Mouse (Mus musculus): ENCODE measurements around the gene Zfp488.

The Zfp488 gene

DNA sequence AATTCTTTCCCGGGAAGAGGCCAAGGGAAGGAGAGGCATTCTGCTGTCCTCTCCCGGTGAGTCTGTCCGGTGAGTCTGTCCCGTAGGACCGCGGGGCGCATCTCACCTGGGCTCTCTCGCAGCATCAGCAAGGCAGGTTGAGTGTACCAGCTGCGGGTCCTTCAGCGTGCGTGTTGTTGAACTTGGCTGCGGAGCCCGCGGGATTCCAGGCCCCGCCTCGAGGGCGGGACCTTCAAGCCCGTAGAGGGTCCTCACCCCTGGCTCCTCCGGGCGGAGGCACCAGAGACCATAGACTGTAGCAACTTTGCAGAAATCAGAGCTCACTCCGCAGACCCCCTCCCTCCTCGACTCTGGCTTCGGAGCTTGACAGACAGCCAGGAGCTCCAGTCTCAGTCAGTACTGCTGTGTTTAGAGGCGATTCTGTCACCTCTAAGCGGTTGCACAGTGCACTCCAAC is at the start of gene Zfp488:
Gene Zfp488, minus strand, starts transcription at position 161 of the 456 bp plus-strand sequence.
- no peak for DNase-seq (ENCODE audit: low spot score)

- DNase-seq (ENCODE audit: low spot score): no peak
Measured at GRCm38 (mm10) chr14:34026710-34027109, 48.1 kb upstream of the Zfp488 start.

DNA sequence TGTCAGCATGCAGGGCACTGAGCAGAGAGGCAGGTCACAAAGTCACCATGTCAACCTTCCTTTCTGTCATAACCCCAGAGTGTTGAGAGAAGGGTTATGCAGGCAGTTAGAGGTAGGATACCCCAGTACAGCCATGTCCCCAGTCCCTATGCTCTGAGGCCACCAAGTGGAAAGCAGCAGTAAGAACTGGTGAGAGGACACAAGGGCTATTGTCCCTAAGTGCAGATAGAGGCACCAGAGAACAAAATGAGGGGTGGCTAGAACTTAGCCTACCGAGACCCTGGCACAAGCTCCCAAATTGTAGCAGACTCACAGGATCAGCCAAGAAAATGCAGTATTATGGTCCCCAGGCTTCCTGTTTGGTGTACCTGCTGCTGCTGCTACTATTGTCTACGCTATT is 38.4 kb upstream of the Zfp488 start:
- peak; percentile 17 for DNase-seq (ENCODE audit: low spot score)

- peak; percentile 22 for DNase-seq (ENCODE audit: low spot score)
Measured at GRCm38 (mm10) chr14:34016381-34016780, 37.8 kb upstream of the Zfp488 start, which contains the start of gene Gm5460. Gene Gm5460 (plus strand): TSS chr14:34016758.

GRCm38 (mm10) chr14:34015063-34015462 is 36.5 kb upstream of the Zfp488 start, which contains the start of gene Gm30083:
Gene Gm30083 (minus strand): TSS chr14:34015182.
- DNase-seq (ENCODE audit: low spot score): peak; percentile 10

- DNase-seq (ENCODE audit: low spot score): peak; percentile 16
Measured at GRCm38 (mm10) chr14:34002358-34002757, 23.8 kb upstream of the Zfp488 start.

DNA sequence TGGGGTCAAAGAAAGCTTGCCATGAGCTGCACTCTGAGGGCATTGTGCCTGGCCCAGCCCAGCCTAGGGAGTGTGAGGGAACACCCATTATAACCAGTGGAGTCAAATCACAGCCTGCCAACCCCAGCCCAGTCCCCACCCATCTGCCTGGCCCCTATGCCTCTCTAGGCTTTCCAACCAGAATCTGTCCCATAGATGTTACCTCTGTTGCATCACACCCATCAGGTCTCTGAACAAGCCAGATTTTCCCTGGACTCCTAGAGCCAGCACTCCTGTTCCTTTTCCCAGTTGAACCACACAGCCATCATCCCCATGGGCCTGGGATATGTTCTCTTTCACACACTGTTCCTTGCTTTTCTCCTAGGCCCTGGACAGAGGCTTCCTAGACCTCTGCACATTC is 22.9 kb upstream of the Zfp488 start:
- DNase-seq (ENCODE audit: low spot score): peak; percentile 32

- DNase-seq (ENCODE audit: low spot score): peak; percentile 10
Measured at GRCm38 (mm10) chr14:34000076-34000475, 21.5 kb upstream of the Zfp488 start.

DNA sequence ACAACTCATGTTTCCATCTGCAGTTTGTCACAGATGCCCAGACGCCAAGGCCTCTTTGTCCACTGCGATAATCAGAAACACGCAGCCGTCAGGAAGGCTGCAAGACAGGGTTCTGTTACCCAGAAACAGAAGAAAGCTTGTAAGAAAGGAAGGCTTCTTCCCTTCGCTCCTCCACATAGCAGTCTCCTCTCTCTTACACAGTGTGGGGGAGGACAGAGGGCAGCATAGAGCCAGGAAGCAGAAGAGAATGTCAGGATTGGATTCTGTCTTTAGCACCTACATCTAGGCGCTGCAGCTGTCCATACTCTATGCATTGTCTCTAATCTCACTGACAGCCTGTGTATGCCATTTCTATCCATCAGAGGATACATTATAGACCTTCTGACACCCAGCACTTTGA is 18.9 kb upstream of the Zfp488 start:
- peak; percentile 15 for DNase-seq (ENCODE audit: low spot score)

- DNase-seq (ENCODE audit: low spot score): no peak
Measured at GRCm38 (mm10) chr14:33993521-33994289, 15.1 kb upstream of the Zfp488 start.

DNA sequence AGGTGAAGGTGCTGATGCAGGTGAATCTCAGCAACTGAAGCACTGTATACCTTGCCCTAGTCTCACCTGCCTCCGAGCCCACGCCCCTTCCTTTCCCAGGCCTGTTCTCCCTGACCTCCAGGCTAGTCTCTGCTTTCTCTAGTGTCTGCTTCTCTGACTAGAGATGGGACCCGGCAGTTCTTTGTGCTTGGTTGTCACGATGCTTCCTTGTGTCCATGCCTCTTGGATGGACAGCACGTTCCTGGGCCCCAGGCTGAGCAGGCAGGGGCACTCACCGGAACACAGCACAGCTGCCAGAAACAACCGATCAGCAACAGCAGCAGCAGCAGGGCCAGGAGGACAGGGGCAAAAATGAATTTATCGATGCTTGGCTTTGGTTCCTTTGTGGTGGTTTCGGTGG is 14.5 kb upstream of the Zfp488 start:
- no peak for DNase-seq (ENCODE audit: low spot score)

DNA sequence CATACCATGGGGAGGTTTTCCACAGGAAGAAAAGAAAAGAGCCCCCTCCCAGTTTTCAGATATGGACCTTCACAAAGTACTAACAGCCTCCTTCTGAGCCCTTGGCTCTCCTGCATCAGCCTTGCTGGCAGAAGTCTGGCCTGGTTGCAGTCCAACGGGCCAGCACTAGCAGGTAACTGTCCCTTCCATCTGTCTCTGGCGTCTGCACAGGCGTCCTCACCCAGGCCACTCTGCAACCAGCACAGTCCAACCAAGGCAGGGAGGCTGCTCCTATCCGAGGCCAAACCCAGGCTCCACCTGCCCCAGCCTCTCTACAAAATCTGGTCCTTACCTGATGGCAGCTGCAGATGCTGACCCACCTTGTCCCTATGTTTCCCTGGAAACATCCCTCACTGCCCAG is 13.4 kb upstream of the Zfp488 start:
- DNase-seq (ENCODE audit: low spot score): peak; percentile 31

DNA sequence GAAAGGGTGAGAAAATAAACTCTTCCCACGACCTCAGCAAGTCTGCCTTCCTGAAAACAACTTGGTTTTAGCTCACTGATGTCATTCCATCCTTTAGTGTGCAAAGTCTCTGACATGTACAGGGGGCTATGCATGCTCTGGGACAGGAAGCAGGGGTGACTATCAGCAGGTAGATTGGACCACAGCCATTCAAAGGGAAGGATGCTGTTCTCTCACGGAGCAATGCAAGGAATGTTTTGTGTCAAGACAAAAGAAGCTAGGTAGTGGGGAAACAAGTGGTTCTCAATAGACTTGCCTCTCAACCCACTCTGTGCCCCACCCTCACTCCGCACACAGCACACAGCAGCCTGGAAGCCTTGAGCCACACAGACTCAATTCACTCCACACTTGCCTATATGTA is 10.6 kb upstream of the Zfp488 start:
- DNase-seq (ENCODE audit: low spot score): peak; percentile 13

- DNase-seq (ENCODE audit: low spot score): no peak
Measured at GRCm38 (mm10) chr14:33977748-33978147, 816 bp downstream of the Zfp488 start.

GRCm38 (mm10) chr14:33974752-33975151 is 3.8 kb downstream of the Zfp488 start:
- DNase-seq (ENCODE audit: low spot score): no peak

GRCm38 (mm10) chr14:33972679-33973078 is 5.9 kb downstream of the Zfp488 start:
- no peak for DNase-seq (ENCODE audit: low spot score)

DNA sequence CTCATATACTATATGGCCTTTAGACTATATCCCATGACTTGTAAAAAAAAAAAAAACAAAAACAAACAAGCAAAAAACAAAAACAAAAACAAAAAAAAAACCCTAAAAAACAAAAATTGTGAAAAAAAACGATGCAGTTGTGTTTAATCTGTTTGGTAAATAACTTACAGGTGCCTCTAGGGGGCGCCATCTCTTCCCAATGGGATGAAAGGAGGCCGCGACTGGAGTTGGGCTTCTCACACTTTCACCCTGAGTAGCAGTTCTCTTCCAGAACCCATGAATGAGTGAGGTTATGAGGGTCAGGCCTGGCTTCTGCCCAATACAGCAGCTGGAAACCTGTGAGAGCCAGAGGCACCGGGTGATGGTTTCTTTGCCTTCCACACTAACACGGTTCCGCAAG is 12.9 kb downstream of the Zfp488 start:
- peak; percentile 51 for DNase-seq (ENCODE audit: low spot score)

DNA sequence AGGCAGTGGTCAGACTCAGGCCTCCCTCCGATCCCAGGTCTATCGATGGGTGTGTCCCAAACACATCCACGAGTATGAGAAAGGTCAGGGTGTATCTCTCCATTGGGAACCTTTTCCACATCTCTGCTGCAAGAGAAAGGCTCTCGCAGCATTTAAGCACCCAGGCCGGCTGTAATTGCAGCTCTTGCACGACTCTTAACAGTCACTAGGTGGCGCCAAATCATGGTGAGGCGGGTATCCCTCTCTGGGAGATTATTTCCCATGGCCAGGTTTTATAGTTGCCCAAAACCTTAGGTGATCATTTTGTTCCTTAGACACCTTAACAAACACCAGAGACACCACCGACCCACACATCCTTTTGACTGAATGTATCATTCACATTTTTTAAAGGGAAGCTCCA is 19.2 kb downstream of the Zfp488 start:
- peak; percentile 63 for DNase-seq (ENCODE audit: low spot score)

GRCm38 (mm10) chr14:33958841-33959240 is 19.7 kb downstream of the Zfp488 start:
- no peak for DNase-seq (ENCODE audit: low spot score)

GRCm38 (mm10) chr14:33958186-33958585 is 20.4 kb downstream of the Zfp488 start:
- DNase-seq (ENCODE audit: low spot score): no peak

GRCm38 (mm10) chr14:33956055-33956454 is 22.5 kb downstream of the Zfp488 start:
- peak; percentile 44 for DNase-seq (ENCODE audit: low spot score)

DNA sequence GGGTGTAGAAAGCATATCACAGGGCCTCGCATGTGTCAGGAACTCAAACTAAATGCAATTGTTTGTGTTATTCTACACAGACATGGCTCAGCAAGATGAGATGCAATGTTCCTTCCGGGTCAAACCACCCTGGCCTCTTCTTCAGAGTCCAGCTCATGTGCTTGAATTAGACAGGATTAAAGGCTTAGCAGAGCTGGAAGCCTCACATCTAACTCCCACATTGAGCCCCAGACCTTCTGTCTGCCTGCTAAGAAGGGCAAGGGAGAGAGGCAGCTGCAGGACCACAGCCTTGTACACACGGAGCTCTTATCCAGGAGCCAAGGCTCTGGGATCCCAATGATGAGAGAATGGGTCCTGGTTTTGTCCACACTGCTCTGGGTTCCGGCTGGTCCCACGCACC is 24.8 kb downstream of the Zfp488 start, which contains the start of gene Rbp3:
Gene Rbp3, plus strand, starts transcription at position 243 of the 400 bp plus-strand sequence.
- no peak for DNase-seq (ENCODE audit: low spot score)

- DNase-seq (ENCODE audit: low spot score): no peak
Measured at GRCm38 (mm10) chr14:33952233-33952981, 26.2 kb downstream of the Zfp488 start.
